In the genomic region with DNA sequence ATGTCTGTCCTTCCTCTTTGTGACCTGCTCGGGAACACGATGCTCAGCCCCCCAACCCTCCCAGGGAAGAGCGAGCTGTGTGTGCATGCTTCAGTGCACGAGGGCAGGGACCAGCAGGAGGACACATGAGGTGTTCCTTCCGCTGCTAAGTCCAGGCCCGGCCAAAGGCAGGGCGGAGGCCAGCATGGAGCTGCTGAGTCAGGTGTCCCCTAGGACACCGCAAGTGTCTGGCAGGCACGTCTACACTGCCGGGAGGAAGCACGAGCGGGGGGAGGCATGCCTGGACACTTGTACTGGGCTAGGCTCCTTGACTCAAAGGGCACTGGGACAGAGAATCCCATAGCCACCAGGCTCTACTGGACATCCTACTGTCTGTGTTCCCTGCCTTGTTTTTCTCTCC, we compare ENCODE assay signal across 10 mouse cellular contexts. TPM values are rescaled to one million over a fixed set of nuclear protein-coding genes. Genes with fewer than 3 reads are reported as not detected.
A peak's percentile ranks its signal among the peaks of the same experiment; 100 is the strongest.
DNase-seq lines count a peak whose midpoint lies in the region; ATAC-seq lines count a peak whose summit lies in the region.
"Had no signal": no experiment of that assay in that cellular context is flagged by ENCODE, and none has a peak within 500 bp of the region (broad histone marks: within the 10 kb centered on the region; RNA-seq: fewer than 3 reads in every experiment).

No protein-coding gene starts in this region.

- ATAC-seq in midbrain, embryonic 11.5 days (ENCODE audit: low FRiP score): no peak
- no peak for ATAC-seq in midbrain, embryonic 16.5 days
- ATAC-seq in monocyte, adult 5-6 weeks (replicated peaks; ENCODE audit: insufficient number of reproducible peaks, low FRiP score, low TSS enrichment, poor library complexity, severe bottlenecking): no peak
- ATAC-seq: forebrain, embryonic 13.5 days had no signal

- H3K4me3 ChIP-seq in midbrain, embryonic 11.5 days (ENCODE audit: low read depth, low read length): no peak overlapping the region
- H3K4me3 ChIP-seq in midbrain, embryonic 16.5 days (ENCODE audit: low read depth, low read length): no peak overlapping the region
- H3K4me3 ChIP-seq: forebrain, embryonic 13.5 days; midbrain, embryonic 12.5 days had no signal

- H3K4me1 ChIP-seq in midbrain, embryonic 11.5 days (ENCODE audit: control insufficient read depth, insufficient read depth, low read length): no peaks in the 10 kb centered on the region
- H3K4me1 ChIP-seq in midbrain, embryonic 16.5 days (ENCODE audit: control insufficient read depth, insufficient read depth, low read length): no peaks in the 10 kb centered on the region
- H3K4me1 ChIP-seq: forebrain, embryonic 13.5 days; midbrain, embryonic 12.5 days had no signal

- H3K4me2 ChIP-seq in midbrain, embryonic 11.5 days: no peak overlapping the region
- H3K4me2 ChIP-seq in midbrain, embryonic 16.5 days (ENCODE audit: low read length): no peak overlapping the region
- H3K4me2 ChIP-seq: forebrain, embryonic 13.5 days; midbrain, embryonic 12.5 days had no signal

- H3K27ac ChIP-seq in midbrain, embryonic 11.5 days (ENCODE audit: low read depth, low read length): no peak overlapping the region
- H3K27ac ChIP-seq in midbrain, embryonic 16.5 days (ENCODE audit: low read length): no peak overlapping the region
- H3K27ac ChIP-seq: forebrain, embryonic 13.5 days; midbrain, embryonic 12.5 days had no signal

- intact Hi-C loops in heart, postnatal 25 days (cut with DNase I): loop anchor here (10.0 kb wide), 1 partner anchor 1413 kb away; no protein-coding TSS in a partner anchor
- intact Hi-C loops in left cerebral cortex, postnatal 14 days (cut with DNase I): no loop called here

- no peak overlapping the region for H3K9ac ChIP-seq in midbrain, embryonic 11.5 days (ENCODE audit: low read length)
- no peak overlapping the region for H3K9ac ChIP-seq in midbrain, embryonic 16.5 days (ENCODE audit: low read depth, low read length)
- H3K9ac ChIP-seq: forebrain, embryonic 13.5 days; midbrain, embryonic 12.5 days had no signal

- no peaks in the 10 kb centered on the region for H3K27me3 ChIP-seq in midbrain, embryonic 11.5 days (ENCODE audit: control insufficient read depth, insufficient read depth, low read length)
- no peaks in the 10 kb centered on the region for H3K27me3 ChIP-seq in midbrain, embryonic 16.5 days (ENCODE audit: control insufficient read depth, insufficient read depth, low read depth, low read length)
- H3K27me3 ChIP-seq: forebrain, embryonic 13.5 days; midbrain, embryonic 12.5 days had no signal

- DNase-seq in midbrain, embryonic 11.5 days (ENCODE audit: low spot score, missing footprints): peak; percentile 19
- peak; percentile 43 to 58 for DNase-seq in cerebellum, postnatal 36 days
- peak; percentile 78 for DNase-seq in heart, postnatal 25 days (ENCODE audit: low spot score)
- peak; percentile 88 for DNase-seq in skeletal muscle tissue, adult 2 months (ENCODE audit: low read depth, low spot score)
- DNase-seq in retina, postnatal 1 day: no peak
- no peak for DNase-seq in left cerebral cortex, postnatal 14 days (ENCODE audit: low spot score in 2 of 2)

- WGBS in midbrain, embryonic 11.5 days: 82% methylated on average over 12 of the region's 12 CpGs
- 77% methylated on average over 12 of the region's 12 CpGs for WGBS in midbrain, embryonic 16.5 days

- H3K36me3 ChIP-seq in midbrain, embryonic 11.5 days (ENCODE audit: control insufficient read depth, insufficient read depth, low read length): no peaks in the 10 kb centered on the region
- H3K36me3 ChIP-seq in midbrain, embryonic 16.5 days (ENCODE audit: control insufficient read depth, insufficient read depth, low read length): no peaks in the 10 kb centered on the region

- H3K9me3 ChIP-seq in midbrain, embryonic 11.5 days (ENCODE audit: control insufficient read depth, low read length): no peaks in the 10 kb centered on the region
- no peaks in the 10 kb centered on the region for H3K9me3 ChIP-seq in midbrain, embryonic 16.5 days (replicated peaks; ENCODE audit: control insufficient read depth, low read length, poor library complexity, severe bottlenecking)
- H3K9me3 ChIP-seq: forebrain, embryonic 13.5 days; midbrain, embryonic 12.5 days had no signal

RNA-seq across cellular contexts. Expression of gene Depp1, which starts 2.6 kb away (rescaled TPM):
- 6.5 and 6.8 TPM in 2 replicates for polyA plus RNA-seq in midbrain, embryonic 11.5 days (2014; fragmentation: Nextera tagmentation; extraction: Ambion mirVana)
- polyA plus RNA-seq in midbrain, embryonic 16.5 days (2015; fragmentation: Nextera tagmentation; extraction: Ambion mirVana): 8.4 and 10.8 TPM in 2 replicates
- total RNA-seq in heart, postnatal 25 days (2021): 10 to 100 TPM; 45.7 to 58.1 TPM
- total RNA-seq in monocyte, adult 5-6 weeks (2017): 0.38 TPM in 1 of 3 replicates, not detected in the others
- total RNA-seq in left cerebral cortex, postnatal 14 days (2021): 10 to 100 TPM in 1 of 2 experiments, 1 to 10 TPM in 1; 2.5 to 12.4 TPM

RNA-seq across cellular contexts. Expression of gene Zfp422, which starts 19.0 kb away (rescaled TPM):
- 369 and 397 TPM in 2 replicates for polyA plus RNA-seq in midbrain, embryonic 11.5 days (2014; fragmentation: Nextera tagmentation; extraction: Ambion mirVana)
- 135 and 158 TPM in 2 replicates for polyA plus RNA-seq in midbrain, embryonic 16.5 days (2015; fragmentation: Nextera tagmentation; extraction: Ambion mirVana)
- total RNA-seq in heart, postnatal 25 days (2021): 10 to 100 TPM; 19.0 to 20.8 TPM
- total RNA-seq in monocyte, adult 5-6 weeks (2017): 10.3 to 14.1 TPM (median 11.5 TPM) in 3 replicates
- 10 to 100 TPM; 25.2 to 29.6 TPM for total RNA-seq in left cerebral cortex, postnatal 14 days (2021)

RNA-seq across cellular contexts. Expression of gene Rassf4, which starts 26.0 kb away (rescaled TPM):
- polyA plus RNA-seq in midbrain, embryonic 11.5 days (2014; fragmentation: Nextera tagmentation; extraction: Ambion mirVana): 41.2 and 42.6 TPM in 2 replicates
- 8.3 and 8.7 TPM in 2 replicates for polyA plus RNA-seq in midbrain, embryonic 16.5 days (2015; fragmentation: Nextera tagmentation; extraction: Ambion mirVana)
- total RNA-seq in heart, postnatal 25 days (2021): 1 to 10 TPM; 5.8 to 8.2 TPM
- total RNA-seq in monocyte, adult 5-6 weeks (2017): 124 to 138 TPM (median 133 TPM) in 3 replicates
- 1 to 10 TPM; 4.3 to 5.0 TPM for total RNA-seq in left cerebral cortex, postnatal 14 days (2021)

Comparison
In these comparisons a context has a peak if more than half of its experiments do, and no peak if none do; other contexts are left out.
1. DNase-seq: peak in midbrain, embryonic 11.5 days (single experiment), cerebellum, postnatal 36 days (2 of 2), heart, postnatal 25 days (single experiment) and skeletal muscle tissue, adult 2 months (single experiment); none in retina, postnatal 1 day (single experiment) and left cerebral cortex, postnatal 14 days (0 of 2).
2. RNA of gene Rassf4, which starts 26.0 kb away (total RNA-seq): 124 to 138 TPM in monocyte, adult 5-6 weeks; 5.8 to 8.2 TPM in heart, postnatal 25 days and 4.3 to 5.0 TPM in left cerebral cortex, postnatal 14 days; every median in the first group is over 10 times any median in the second.